Mouse (Mus musculus) embryonic facial prominence, embryonic 15.5 days (tissue): ENCODE measurements around the gene Slc22a23. TPM values are rescaled to one million over a fixed set of nuclear protein-coding genes. Genes with fewer than 3 reads are reported as not detected.
A peak's percentile ranks its signal among the peaks of the same experiment; 100 is the strongest.

Experiments
- ATAC-seq: fragments of 200-750 bp; cut with Nextera tagmentation; 2 replicates; pipeline ENCODE4 v1.8.0; 2017; ENCODE audit warnings: low read depth, moderate TSS enrichment; ENCODE audit not compliant: insufficient number of reproducible peaks, low FRiP score, low TSS enrichment
- H3K27ac ChIP-seq: fragments of 300-500 bp; sonication (generic); replicated peaks from 2 replicates; pipeline ENCODE4 v1.5.1; 2015; ENCODE audit warnings: mild to moderate bottlenecking, inconsistent platforms
- H3K27me3 ChIP-seq: fragments of 300-500 bp; sonication (generic); 2 replicates; pipeline ENCODE4 v1.6.1; 2015; ENCODE audit warnings: inconsistent platforms
- H3K36me3 ChIP-seq: fragments of 300-500 bp; sonication (generic); 2 replicates; pipeline ENCODE4 v1.6.1; 2015; ENCODE audit warnings: mild to moderate bottlenecking, inconsistent platforms
- H3K4me1 ChIP-seq: fragments of 300-500 bp; sonication (generic); 2 replicates; pipeline ENCODE4 v1.6.1; 2015; ENCODE audit warnings: inconsistent platforms
- H3K4me2 ChIP-seq: fragments of 300-500 bp; sonication (generic); replicated peaks from 2 replicates; pipeline ENCODE4 v1.6.1; 2015; ENCODE audit warnings: mild to moderate bottlenecking, inconsistent platforms
- H3K4me3 ChIP-seq: fragments of 300-500 bp; sonication (generic); replicated peaks from 2 replicates; pipeline ENCODE4 v1.5.1; 2015; ENCODE audit warnings: mild to moderate bottlenecking, inconsistent platforms
- H3K9ac ChIP-seq: fragments of 300-500 bp; sonication (generic); 2 replicates; pipeline ENCODE4 v1.6.1; 2015; ENCODE audit warnings: inconsistent platforms
- H3K9me3 ChIP-seq: fragments of 300-500 bp; sonication (generic); replicated peaks from 2 replicates; pipeline ENCODE4 v1.6.1; 2016; ENCODE audit warnings: inconsistent platforms
- WGBS: fragments of 180-500 bp; shearing (Covaris S2); methylation state at CpG from one replicate; pipeline ENCODE4 v1.1.7; 2015; 5-methylcytosine and 5-hydroxymethylcytosine counted together
- polyA plus RNA-seq: library from polyadenylated mRNA; unstranded; fragments of >200 nt; fragmentation: Nextera tagmentation; extraction: Ambion mirVana; gene quantifications from 2 replicates; pipeline ENCODE4 v1.2.1, GENCODE M21; 2015

The Slc22a23 gene
- polyA plus RNA-seq, 1 experiment from 2014 or later = 4.6 TPM

GRCm38 (mm10) chr13:34313033-34313491 is 31.9 kb downstream of the Slc22a23 start:
- no peak overlapping the region for H3K9ac ChIP-seq
- no peaks in the 10 kb centered on the region for H3K9me3 ChIP-seq
- H3K4me3 ChIP-seq = no peak overlapping the region
- WGBS = 61% methylated on average over 4 of the region's 4 CpGs
- no peak overlapping the region for H3K27ac ChIP-seq
- no peaks in the 10 kb centered on the region for H3K36me3 ChIP-seq
- H3K4me1 ChIP-seq = no peaks in the 10 kb centered on the region
- no peaks in the 10 kb centered on the region for H3K27me3 ChIP-seq
- no peak overlapping the region for H3K4me2 ChIP-seq
- no peak for ATAC-seq

- Histone ChIP-seq H3K27ac (no peak overlapping the region), H3K36me3 (no peaks in the 10 kb centered on the region), H3K9me3 (no peaks in the 10 kb centered on the region), H3K9ac (no peak overlapping the region), H3K27me3 (no peaks in the 10 kb centered on the region), H3K4me3 (no peak overlapping the region), H3K4me1 (no peaks in the 10 kb centered on the region), H3K4me2 (no peak overlapping the region)
- 77% methylated on average over 2 of the region's 2 CpGs for WGBS
- no peak for ATAC-seq
These were observed 32.5 kb downstream of the Slc22a23 start for GRCm38 (mm10) chr13:34312346-34313002.

DNA sequence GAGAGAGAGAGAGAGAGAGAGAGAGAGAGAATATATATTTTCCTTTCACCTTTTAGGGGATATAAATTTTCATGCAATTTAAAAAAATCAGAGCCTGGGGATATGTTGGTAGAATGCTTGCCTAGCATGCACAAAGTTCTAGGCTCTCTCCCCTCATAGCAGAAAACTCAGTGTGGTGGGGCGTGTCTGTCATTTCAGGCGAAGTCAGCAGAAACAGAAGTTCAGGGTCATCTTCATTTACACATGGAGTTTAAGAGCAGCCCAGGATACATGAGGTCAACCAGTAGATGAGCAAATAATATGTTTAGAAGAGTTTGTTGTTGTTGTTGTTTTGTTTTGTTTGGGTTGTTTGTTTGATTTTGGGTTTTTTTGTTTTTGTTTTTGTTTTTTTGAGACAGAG is 33.4 kb downstream of the Slc22a23 start:
- ATAC-seq = no peak
- Histone ChIP-seq H3K9ac (no peak overlapping the region), H3K4me1 (no peaks in the 10 kb centered on the region), H3K27ac (no peak overlapping the region), H3K4me2 (no peak overlapping the region), H3K4me3 (no peak overlapping the region), H3K36me3 (no peaks in the 10 kb centered on the region), H3K27me3 (no peaks in the 10 kb centered on the region), H3K9me3 (no peaks in the 10 kb centered on the region)
- 58% methylated on average over 2 of the region's 2 CpGs for WGBS

- Histone ChIP-seq H3K4me3 (no peak overlapping the region), H3K36me3 (no peaks in the 10 kb centered on the region), H3K27me3 (no peaks in the 10 kb centered on the region), H3K9ac (no peak overlapping the region), H3K27ac (no peak overlapping the region), H3K9me3 (no peaks in the 10 kb centered on the region), H3K4me2 (no peak overlapping the region), H3K4me1 (no peaks in the 10 kb centered on the region)
- 88% methylated on average over 3 of the region's 3 CpGs for WGBS
- ATAC-seq = no peak
These were observed 36.4 kb downstream of the Slc22a23 start for GRCm38 (mm10) chr13:34308604-34308927.

DNA sequence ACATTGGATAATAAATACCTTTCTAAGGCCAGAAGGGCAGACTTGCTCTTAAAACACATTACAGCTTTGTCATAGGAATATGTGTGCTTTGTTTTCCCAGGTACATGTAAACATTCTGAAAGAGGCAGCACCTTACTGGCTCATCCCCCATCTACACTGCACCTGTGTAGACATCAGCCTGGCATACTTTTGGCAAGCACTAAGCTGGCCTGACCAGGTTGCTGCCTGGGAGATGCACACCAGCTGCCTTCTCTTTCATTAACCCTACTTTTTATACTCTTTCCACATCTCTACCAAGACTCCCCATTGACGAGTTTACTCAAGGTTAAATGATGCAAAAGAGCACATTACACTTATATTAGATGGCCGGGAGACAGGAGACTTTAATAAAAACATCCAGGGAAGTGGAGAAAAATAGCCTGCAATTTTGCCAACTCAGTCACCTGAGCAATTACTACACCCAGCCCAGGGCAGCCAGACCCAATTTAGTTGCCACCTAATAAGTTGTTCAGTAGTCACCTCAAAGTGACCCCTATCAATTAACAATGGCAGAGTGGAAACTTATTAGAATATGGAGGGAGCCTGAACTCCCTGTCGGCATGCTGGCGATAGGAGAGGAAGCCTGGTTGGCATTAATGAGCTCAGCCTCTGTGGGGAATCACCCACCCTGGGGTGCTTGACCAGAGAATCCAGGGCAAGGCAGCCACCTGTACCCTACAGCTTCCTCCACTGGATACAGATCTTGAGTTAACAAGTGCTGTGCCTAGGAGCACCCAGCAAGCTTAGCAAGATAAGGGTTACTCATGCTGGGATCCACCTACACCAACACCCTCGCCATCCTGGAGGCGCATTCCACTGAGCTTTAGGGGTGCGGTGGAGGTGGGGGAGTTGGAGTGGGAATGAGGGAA is 37.0 kb downstream of the Slc22a23 start:
- H3K9ac ChIP-seq = no peak overlapping the region
- H3K36me3 ChIP-seq = no peaks in the 10 kb centered on the region
- H3K4me3 ChIP-seq = no peak overlapping the region
- no peaks in the 10 kb centered on the region for H3K4me1 ChIP-seq
- no peak for ATAC-seq
- 66% methylated on average over 7 of the region's 7 CpGs for WGBS
- no peaks in the 10 kb centered on the region for H3K27me3 ChIP-seq
- no peaks in the 10 kb centered on the region for H3K9me3 ChIP-seq
- no peak overlapping the region for H3K27ac ChIP-seq
- no peak overlapping the region for H3K4me2 ChIP-seq

GRCm38 (mm10) chr13:34305964-34306671 is 38.9 kb downstream of the Slc22a23 start:
- Histone ChIP-seq H3K4me3 (no peak overlapping the region), H3K4me2 (no peak overlapping the region), H3K4me1 (no peaks in the 10 kb centered on the region), H3K27me3 (no peaks in the 10 kb centered on the region), H3K36me3 (no peaks in the 10 kb centered on the region), H3K9me3 (no peaks in the 10 kb centered on the region), H3K27ac (no peak overlapping the region), H3K9ac (no peak overlapping the region)
- 96% methylated on average over 2 of the region's 2 CpGs for WGBS
- no peak for ATAC-seq

GRCm38 (mm10) chr13:34304896-34305295 is 40.1 kb downstream of the Slc22a23 start:
- Histone ChIP-seq H3K27me3 (no peaks in the 10 kb centered on the region), H3K36me3 (no peaks in the 10 kb centered on the region), H3K9me3 (no peaks in the 10 kb centered on the region), H3K4me2 (no peak overlapping the region), H3K4me3 (no peak overlapping the region), H3K27ac (no peak overlapping the region), H3K9ac (no peak overlapping the region), H3K4me1 (0 out of 2 replicates have a peak, but pooled peaks cover under 1% of the 10 kb centered on the region)
- no peak for ATAC-seq
- 91% methylated on average over 3 of the region's 3 CpGs for WGBS

DNA sequence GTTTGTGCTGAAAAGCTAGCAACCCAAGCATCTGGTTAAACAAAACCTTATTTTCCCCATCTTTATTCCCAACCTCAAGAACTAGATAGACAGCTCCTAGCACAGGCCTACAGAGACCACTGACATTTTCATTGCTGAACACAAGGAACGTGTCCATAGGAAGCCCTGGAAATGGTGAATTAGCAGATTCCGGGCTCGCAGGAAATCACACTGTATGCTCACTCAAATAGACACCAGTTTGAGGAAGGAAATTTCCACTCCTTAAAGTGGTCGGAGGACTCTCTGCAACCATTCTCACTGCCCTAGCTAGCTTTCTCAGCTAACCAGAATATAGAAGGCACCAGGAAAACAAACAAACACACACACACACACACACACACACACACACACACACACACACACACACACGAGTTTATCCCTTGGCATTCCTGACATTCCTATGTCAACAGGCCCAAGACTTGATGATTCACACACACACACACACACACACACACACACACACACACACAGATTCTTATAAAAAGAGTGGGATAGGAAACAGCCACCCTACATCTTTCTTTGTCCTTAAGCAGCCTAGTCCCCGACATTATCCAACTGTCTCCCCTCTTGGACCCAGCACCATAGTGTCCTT is 41.5 kb downstream of the Slc22a23 start:
- Histone ChIP-seq H3K4me1 (0 out of 2 replicates have a peak, but pooled peaks cover 8% of the 10 kb centered on the region), H3K4me3 (no peak overlapping the region), H3K9ac (no peak overlapping the region), H3K9me3 (no peaks in the 10 kb centered on the region), H3K27ac (no peak overlapping the region), H3K36me3 (no peaks in the 10 kb centered on the region), H3K4me2 (no peak overlapping the region), H3K27me3 (no peaks in the 10 kb centered on the region)
- 51% methylated on average over 6 of the region's 6 CpGs for WGBS
- no peak for ATAC-seq

GRCm38 (mm10) chr13:34301585-34301984 is 43.4 kb downstream of the Slc22a23 start:
- H3K4me1 ChIP-seq = 0 out of 2 replicates have a peak, but pooled peaks cover 8% of the 10 kb centered on the region
- H3K27me3 ChIP-seq = no peaks in the 10 kb centered on the region
- H3K9me3 ChIP-seq = no peaks in the 10 kb centered on the region
- ATAC-seq = no peak
- H3K4me2 ChIP-seq = no peak overlapping the region
- no peaks in the 10 kb centered on the region for H3K36me3 ChIP-seq
- H3K27ac ChIP-seq = no peak overlapping the region
- no peak overlapping the region for H3K4me3 ChIP-seq
- H3K9ac ChIP-seq = no peak overlapping the region
- WGBS = 35% methylated on average over 3 of the region's 3 CpGs

- no peaks in the 10 kb centered on the region for H3K36me3 ChIP-seq
- no peaks in the 10 kb centered on the region for H3K27me3 ChIP-seq
- 64% methylated on average over 7 of the region's 7 CpGs for WGBS
- no peaks in the 10 kb centered on the region for H3K9me3 ChIP-seq
- H3K4me3 ChIP-seq = no peak overlapping the region
- 0 out of 2 replicates have a peak, but pooled peaks cover 8% of the 10 kb centered on the region for H3K4me1 ChIP-seq
- H3K27ac ChIP-seq = no peak overlapping the region; the same call in 1 of the 2 replicates
- no peak overlapping the region for H3K4me2 ChIP-seq
- H3K9ac ChIP-seq = no peak overlapping the region
- peak; percentile 81 for ATAC-seq
These were observed 45.3 kb downstream of the Slc22a23 start for GRCm38 (mm10) chr13:34299351-34300333.
